Mouse (Mus musculus) lung, embryonic 16.5 days (tissue): ENCODE measurements around the gene Gla. TPM values are rescaled to one million over a fixed set of nuclear protein-coding genes. Genes with fewer than 3 reads are reported as not detected.

Experiments used
- ATAC-seq: fragments of 200-750 bp; cut with Nextera tagmentation; 2 replicates; pipeline ENCODE4 v1.8.0; 2017; ENCODE audit warnings: low read depth, mild to moderate bottlenecking, moderate library complexity
- H3K27ac ChIP-seq: fragments of 300-500 bp; sonication (generic); 2 replicates; pipeline ENCODE4 v1.5.1; 2014; ENCODE audit warnings: mild to moderate bottlenecking, control low read depth, low read length
- H3K27me3 ChIP-seq: fragments of 300-500 bp; sonication (generic); 2 replicates; pipeline ENCODE4 v1.6.1; 2014; ENCODE audit warnings: low read depth, low read length, mixed read lengths; ENCODE audit not compliant: control insufficient read depth, insufficient read depth
- H3K36me3 ChIP-seq: fragments of 300-500 bp; sonication (generic); 2 replicates; pipeline ENCODE4 v1.6.1; 2014; ENCODE audit warnings: low read length; ENCODE audit not compliant: control insufficient read depth, insufficient read depth
- H3K4me1 ChIP-seq: fragments of 300-500 bp; sonication (generic); replicated peaks from 2 replicates; pipeline ENCODE4 v1.6.1; 2014; ENCODE audit warnings: low read length, mixed read lengths; ENCODE audit not compliant: control insufficient read depth, insufficient read depth
- H3K4me2 ChIP-seq: fragments of 300-500 bp; sonication (generic); 2 replicates; pipeline ENCODE4 v1.6.1; 2014; ENCODE audit warnings: low read depth, low read length, control low read depth
- H3K4me3 ChIP-seq: fragments of 300-500 bp; sonication (generic); 2 replicates; pipeline ENCODE4 v1.5.1; 2014; ENCODE audit warnings: mild to moderate bottlenecking, low read length, control low read depth
- H3K9ac ChIP-seq: fragments of 300-500 bp; sonication (generic); 2 replicates; pipeline ENCODE4 v1.6.1; 2014; ENCODE audit warnings: low read length, control low read depth
- H3K9me3 ChIP-seq: fragments of 300-500 bp; sonication (generic); 2 replicates; pipeline ENCODE4 v1.6.1; 2016; ENCODE audit warnings: low read length; ENCODE audit not compliant: control insufficient read depth
- WGBS: fragments of 180-500 bp; shearing (Covaris S2); extraction: QIAGEN DNeasy Blood & Tissue Kit; methylation state at CpG from one replicate; pipeline ENCODE4 v1.1.7; 2014; 5-methylcytosine and 5-hydroxymethylcytosine counted together
- polyA plus RNA-seq: library from polyadenylated mRNA; unstranded; fragments of >200 nt; fragmentation: Nextera tagmentation; extraction: Ambion mirVana; gene quantifications from 2 replicates; pipeline ENCODE4 v1.2.1, GENCODE M21; 2015

Gla gene
- polyA plus RNA-seq, 1 experiment from 2014 or later, result 6.9 TPM

DNA sequence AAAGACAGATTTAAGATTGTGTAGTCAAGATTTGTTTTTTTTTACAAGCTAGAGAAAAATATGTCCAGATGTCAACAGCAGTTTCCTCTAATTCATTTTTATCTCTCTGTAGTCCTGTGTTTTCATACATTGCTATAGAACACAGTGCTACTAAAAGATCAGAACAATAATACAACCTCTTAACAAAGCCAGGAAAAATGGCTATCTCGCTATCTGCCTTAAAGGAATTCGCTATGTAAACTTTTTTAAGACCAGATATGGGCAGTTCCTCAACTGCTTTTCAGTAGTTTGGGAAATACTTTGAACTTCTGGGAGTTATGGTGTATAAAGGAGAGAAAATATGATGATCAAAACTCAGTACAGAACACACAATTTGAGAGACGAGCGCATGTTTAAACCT lies 22.4 kb upstream of the Gla start:
- Histone ChIP-seq H3K4me1 (no peaks in the 10 kb centered on the region), H3K27ac (peak overlapping the region; percentile 43), H3K9me3 (no peaks in the 10 kb centered on the region), H3K27me3 (no peaks in the 10 kb centered on the region), H3K4me2 (no peak overlapping the region), H3K9ac (no peak overlapping the region), H3K4me3 (no peak overlapping the region), H3K36me3 (no peaks in the 10 kb centered on the region)
- 42% methylated on average over 4 of the region's 4 CpGs for WGBS
- no peak for ATAC-seq

- ATAC-seq, result no peak
- Histone ChIP-seq H3K4me2 (no peak overlapping the region), H3K9me3 (no peaks in the 10 kb centered on the region), H3K36me3 (no peaks in the 10 kb centered on the region), H3K4me1 (no peaks in the 10 kb centered on the region), H3K4me3 (no peak overlapping the region), H3K9ac (no peak overlapping the region), H3K27me3 (no peaks in the 10 kb centered on the region), H3K27ac (no peak overlapping the region)
- 77% methylated on average over 3 of the region's 3 CpGs for WGBS
Measured at GRCm38 (mm10) chrX:134621685-134622084, 20.8 kb upstream of the Gla start.

GRCm38 (mm10) chrX:134620254-134620865 lies 19.4 kb upstream of the Gla start:
- no peak for ATAC-seq
- Histone ChIP-seq H3K27ac (no peak overlapping the region), H3K27me3 (no peaks in the 10 kb centered on the region), H3K36me3 (no peaks in the 10 kb centered on the region), H3K9ac (no peak overlapping the region), H3K4me3 (no peak overlapping the region), H3K4me2 (no peak overlapping the region), H3K4me1 (no peaks in the 10 kb centered on the region), H3K9me3 (no peaks in the 10 kb centered on the region)
- 49% methylated on average over 8 of the region's 8 CpGs for WGBS

GRCm38 (mm10) chrX:134619695-134620094 lies 18.8 kb upstream of the Gla start:
- Histone ChIP-seq H3K9ac (no peak overlapping the region), H3K27me3 (no peaks in the 10 kb centered on the region), H3K36me3 (no peaks in the 10 kb centered on the region), H3K9me3 (no peaks in the 10 kb centered on the region), H3K4me2 (no peak overlapping the region), H3K27ac (no peak overlapping the region), H3K4me1 (no peaks in the 10 kb centered on the region), H3K4me3 (no peak overlapping the region)
- 51% methylated on average over 9 of the region's 9 CpGs for WGBS
- ATAC-seq, result no peak

GRCm38 (mm10) chrX:134614306-134614705 lies 13.4 kb upstream of the Gla start:
- WGBS, result 48% methylated on average over 2 of the region's 2 CpGs
- no peaks in the 10 kb centered on the region for H3K4me1 ChIP-seq
- ATAC-seq, result no peak
- no peaks in the 10 kb centered on the region for H3K9me3 ChIP-seq
- H3K27me3 ChIP-seq, result no peaks in the 10 kb centered on the region
- H3K9ac ChIP-seq, result no peak overlapping the region
- no peaks in the 10 kb centered on the region for H3K36me3 ChIP-seq
- no peak overlapping the region for H3K27ac ChIP-seq
- H3K4me3 ChIP-seq, result no peak overlapping the region
- H3K4me2 ChIP-seq, result no peak overlapping the region

DNA sequence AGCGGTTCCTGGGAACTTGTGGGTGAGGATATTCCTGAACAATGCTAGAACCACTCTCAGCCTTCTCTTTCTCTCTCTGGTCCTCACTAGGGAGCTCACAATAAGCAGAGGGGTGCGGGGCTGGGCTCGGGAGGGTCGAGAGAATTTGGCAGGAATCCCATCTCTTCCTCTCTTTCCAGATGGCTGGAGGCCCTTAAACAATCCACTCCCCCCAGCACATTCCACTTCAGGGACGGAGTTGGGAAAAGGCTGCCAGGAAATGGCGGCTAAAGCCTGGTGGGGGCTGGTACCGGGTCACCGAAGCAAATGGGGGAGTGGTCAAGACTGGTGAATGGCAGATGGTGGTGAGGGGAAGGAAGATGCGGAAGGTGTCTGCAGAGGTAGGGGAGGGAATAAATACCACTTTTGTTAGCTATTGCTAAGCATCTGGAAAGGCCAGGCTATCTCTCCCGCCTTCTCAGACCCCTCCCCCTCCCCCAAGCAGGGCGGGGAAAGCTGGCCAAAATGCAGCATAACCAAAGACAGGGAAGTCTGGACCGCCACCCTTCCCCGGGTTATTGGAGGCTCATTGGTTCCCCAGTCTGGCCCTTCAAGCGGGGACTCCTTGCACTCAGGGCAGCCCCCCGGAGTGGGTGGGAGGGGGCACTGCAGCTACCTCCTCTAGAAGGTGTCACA lies 11.5 kb upstream of the Gla start:
- Histone ChIP-seq H3K4me2 (peak overlapping the region; percentile 53), H3K9ac (peak overlapping the region; percentile 59)
- 7% methylated on average over 13 of the region's 15 CpGs for WGBS

DNA sequence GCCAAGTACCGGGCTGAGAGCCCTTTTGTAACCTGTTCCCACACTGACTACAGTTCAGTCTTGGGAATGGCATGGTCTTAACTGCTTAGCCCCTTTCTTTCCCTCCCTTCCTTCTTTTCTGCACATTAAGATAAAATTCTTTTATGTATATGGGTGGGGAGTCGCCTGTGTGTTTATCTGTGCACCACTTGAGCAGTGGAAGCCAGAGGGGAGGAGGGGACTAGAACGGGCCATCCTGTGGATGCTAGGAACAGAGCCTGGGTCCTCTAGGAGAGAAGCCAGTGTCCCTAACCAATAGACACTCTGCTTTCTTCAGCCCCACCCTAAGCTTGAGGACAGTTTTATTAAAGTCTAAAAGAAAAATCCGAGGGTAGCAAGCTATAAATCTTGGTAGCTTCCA lies 10.1 kb upstream of the Gla start:
- Histone ChIP-seq H3K27me3 (no peaks in the 10 kb centered on the region), H3K4me2 (no peak overlapping the region), H3K4me1 (no peaks in the 10 kb centered on the region), H3K9me3 (no peaks in the 10 kb centered on the region), H3K36me3 (no peaks in the 10 kb centered on the region), H3K27ac (no peak overlapping the region), H3K4me3 (no peak overlapping the region), H3K9ac (no peak overlapping the region)
- 65% methylated on average over 4 of the region's 4 CpGs for WGBS
- ATAC-seq, result no peak

More for the DNA sequence above, 11.5 kb upstream of the Gla start:
- Histone ChIP-seq H3K4me3 (peak overlapping the region; percentile 45), H3K9me3 (no peaks in the 10 kb centered on the region), H3K4me1 (no peaks in the 10 kb centered on the region), H3K27me3 (no peaks in the 10 kb centered on the region), H3K36me3 (no peaks in the 10 kb centered on the region), H3K27ac (peak overlapping the region; percentile 93)
- peak; percentile 94 for ATAC-seq

- no peak overlapping the region for H3K4me2 ChIP-seq
- H3K9ac ChIP-seq, result no peak overlapping the region
- no peak overlapping the region for H3K27ac ChIP-seq
- no peak for ATAC-seq
- H3K9me3 ChIP-seq, result no peaks in the 10 kb centered on the region
- H3K27me3 ChIP-seq, result no peaks in the 10 kb centered on the region
- 29% methylated on average over 4 of the region's 4 CpGs for whole genome bisulfite sequencing
- H3K4me1 ChIP-seq, result no peaks in the 10 kb centered on the region
- no peaks in the 10 kb centered on the region for H3K36me3 ChIP-seq
- no peak overlapping the region for H3K4me3 ChIP-seq
Measured at GRCm38 (mm10) chrX:134609472-134609871, 8.5 kb upstream of the Gla start.

DNA sequence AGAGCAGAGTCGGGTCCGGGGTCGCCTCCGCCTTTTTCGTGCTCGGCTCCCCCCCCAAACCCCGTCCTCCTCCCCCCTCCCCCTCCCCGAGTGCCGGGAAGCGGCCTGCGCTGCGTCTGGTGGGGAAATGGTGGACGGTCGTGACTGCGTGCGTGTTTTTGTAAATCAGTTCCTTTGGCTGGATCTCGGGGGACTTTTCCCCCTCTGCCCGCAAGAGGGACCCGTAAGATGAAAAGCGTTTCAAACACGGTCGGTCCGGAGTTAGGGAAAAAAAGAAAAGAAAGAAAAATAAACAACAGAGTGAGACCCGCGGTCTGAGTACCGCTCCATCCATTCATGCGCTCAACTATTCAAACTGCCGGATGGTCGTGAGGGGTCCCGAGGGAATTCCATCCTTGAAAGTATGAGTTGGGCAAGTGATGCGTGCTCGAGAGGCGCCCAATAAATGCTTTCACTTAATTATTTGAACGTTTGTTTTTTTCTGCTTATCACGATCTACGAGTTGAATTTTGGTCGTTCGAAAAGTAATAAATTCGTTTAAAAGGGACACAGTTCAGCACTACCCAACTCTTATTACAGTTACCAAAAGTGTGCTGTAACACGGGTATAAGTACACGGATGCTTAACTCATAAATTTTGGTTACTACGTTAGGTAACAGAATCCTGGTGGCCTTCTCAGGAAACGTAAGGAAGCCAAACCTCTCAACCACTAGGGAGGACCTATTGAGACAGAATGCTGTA lies 625 bp upstream of the Gla start:
- H3K36me3 ChIP-seq, result no peaks in the 10 kb centered on the region
- peak overlapping the region; percentile 75 for H3K9ac ChIP-seq
- H3K27me3 ChIP-seq, result no peaks in the 10 kb centered on the region
- peak overlapping the region; percentile 62 for H3K4me3 ChIP-seq
- H3K9me3 ChIP-seq, result no peaks in the 10 kb centered on the region
- peak overlapping the region; percentile 56 for H3K4me2 ChIP-seq
- peak overlapping the region; percentile 91 for H3K27ac ChIP-seq
- 0 out of 2 replicates have a peak, but pooled peaks cover 3% of the 10 kb centered on the region for H3K4me1 ChIP-seq
- WGBS, result 16% methylated on average over 38 of the region's 43 CpGs
- peak; percentile 83 for ATAC-seq
